Mouse (Mus musculus): ENCODE data around the gene Adamts15. TPM values are rescaled to one million over a fixed set of nuclear protein-coding genes. Genes with fewer than 3 reads are reported as not detected.

Gene Adamts15
- polyA plus RNA-seq, 1 experiment from 2014 or later, result 3.2 TPM

DNA sequence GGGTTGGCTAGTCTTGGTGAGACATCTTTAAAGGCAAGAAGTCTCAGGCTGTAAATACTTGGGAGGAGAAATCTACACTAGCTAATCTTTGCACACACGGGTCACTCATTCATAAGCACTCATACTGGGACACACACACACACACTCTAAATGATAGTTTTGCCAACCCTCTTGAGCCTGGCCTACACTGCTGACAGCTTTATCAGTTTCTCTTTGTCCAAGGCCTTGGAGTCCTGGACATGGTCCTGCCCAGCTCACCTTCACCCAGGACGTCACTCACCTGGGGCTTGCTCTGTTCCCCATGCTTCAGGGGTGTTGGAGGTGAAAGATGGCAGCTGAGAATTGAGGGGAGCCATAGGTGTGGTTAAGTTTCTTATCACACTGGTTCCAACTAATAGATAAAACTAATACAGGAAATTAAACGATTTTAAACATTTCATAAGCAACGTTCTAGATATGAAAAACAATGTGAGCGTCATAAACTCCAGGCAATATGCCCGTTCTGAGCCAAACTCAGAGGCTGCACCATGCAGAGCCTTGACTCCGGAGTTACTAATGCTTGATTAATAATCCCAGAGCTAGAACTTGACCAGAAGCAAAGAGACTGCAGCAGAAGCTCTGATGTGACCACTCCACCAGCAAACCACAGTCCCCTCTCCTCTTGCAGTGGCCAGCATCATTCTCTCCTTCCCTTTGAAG is 42.9 kb downstream of the Adamts15 start:
- H3K4me2 ChIP-seq, result no peak overlapping the region
- H3K36me3 ChIP-seq (ENCODE audit: control insufficient read depth, insufficient read depth, low read length), result no peaks in the 10 kb centered on the region
- 90% methylated on average over 7 of the region's 7 CpGs for WGBS
- H3K9ac ChIP-seq (ENCODE audit: low read length), result no peak overlapping the region
- H3K4me1 ChIP-seq (ENCODE audit: control insufficient read depth, insufficient read depth, low read length), result no peaks in the 10 kb centered on the region
- DNase-seq (ENCODE audit: low spot score, missing footprints) (no peak), ATAC-seq (ENCODE audit: low FRiP score) (no peak)
- no peaks in the 10 kb centered on the region for H3K9me3 ChIP-seq (ENCODE audit: control insufficient read depth, low read length)
- no peak overlapping the region for H3K4me3 ChIP-seq (ENCODE audit: low read depth, low read length)
- no peaks in the 10 kb centered on the region for H3K27me3 ChIP-seq (ENCODE audit: control insufficient read depth, insufficient read depth, low read length)
- no peak overlapping the region for H3K27ac ChIP-seq (ENCODE audit: low read depth, low read length)

DNA sequence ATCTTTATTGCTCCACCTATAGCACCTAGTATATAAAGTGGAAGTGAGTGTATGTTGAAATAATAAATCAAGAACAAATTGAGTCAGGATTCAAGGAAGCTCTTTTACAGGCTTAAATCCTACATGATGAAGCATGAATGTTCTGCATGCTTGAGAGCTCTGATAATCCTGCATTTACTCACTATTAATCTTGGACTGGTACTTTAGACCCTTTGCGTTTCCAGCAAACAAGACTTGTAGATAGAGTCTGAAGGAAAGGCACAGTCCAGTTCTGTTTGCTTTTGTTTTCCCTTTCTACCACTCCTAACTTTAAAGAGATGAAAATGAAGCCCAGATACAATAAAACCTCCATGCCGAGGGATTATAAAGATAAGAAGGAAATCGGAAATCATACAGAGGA is 45.7 kb downstream of the Adamts15 start:
- no peak for DNase-seq (ENCODE audit: low spot score, missing footprints)
- no peaks in the 10 kb centered on the region for H3K36me3 ChIP-seq (ENCODE audit: control insufficient read depth, insufficient read depth, low read length)
- no peak overlapping the region for H3K9ac ChIP-seq (ENCODE audit: low read length)
- no peaks in the 10 kb centered on the region for H3K9me3 ChIP-seq (ENCODE audit: control insufficient read depth, low read length)
- H3K27ac ChIP-seq (ENCODE audit: low read depth, low read length), result no peak overlapping the region
- no peaks in the 10 kb centered on the region for H3K27me3 ChIP-seq (ENCODE audit: control insufficient read depth, insufficient read depth, low read length)
- H3K4me3 ChIP-seq (ENCODE audit: low read depth, low read length), result no peak overlapping the region
- H3K4me2 ChIP-seq, result no peak overlapping the region
- 81% methylated on average over 3 of the region's 3 CpGs for WGBS
- ATAC-seq (ENCODE audit: low FRiP score), result no peak
- no peaks in the 10 kb centered on the region for H3K4me1 ChIP-seq (ENCODE audit: control insufficient read depth, insufficient read depth, low read length)

GRCm38 (mm10) chr9:30855837-30856236 is 66.4 kb downstream of the Adamts15 start:
- 84% methylated on average over 2 of the region's 2 CpGs for WGBS
- no peak for ATAC-seq (ENCODE audit: low FRiP score)

DNA sequence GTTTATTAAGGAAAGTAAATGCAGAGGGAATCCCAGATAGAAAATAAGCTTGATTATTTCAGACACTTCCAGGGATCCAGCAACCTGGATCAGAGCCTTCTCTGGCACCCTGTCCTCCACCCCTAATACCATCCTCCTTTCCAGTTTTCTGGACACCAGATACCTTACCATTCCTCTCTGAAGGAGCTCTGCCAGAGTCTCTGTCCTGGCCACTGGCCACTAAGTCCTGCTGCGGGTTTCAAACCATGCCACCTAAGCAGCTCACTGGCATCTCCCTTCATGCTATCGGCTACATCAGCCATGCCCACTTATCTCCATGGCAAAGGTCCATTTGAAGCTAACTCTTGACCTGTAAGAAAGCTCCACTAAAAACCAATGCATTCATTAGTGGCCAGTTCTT is 70.4 kb downstream of the Adamts15 start:
- 93% methylated on average over 2 of the region's 2 CpGs for WGBS
- no peak overlapping the region for H3K4me2 ChIP-seq
- H3K27me3 ChIP-seq (ENCODE audit: control insufficient read depth, insufficient read depth, low read length), result no peaks in the 10 kb centered on the region
- H3K36me3 ChIP-seq (ENCODE audit: control insufficient read depth, insufficient read depth, low read length), result no peaks in the 10 kb centered on the region
- H3K9me3 ChIP-seq (ENCODE audit: control insufficient read depth, low read length), result no peaks in the 10 kb centered on the region
- no peak overlapping the region for H3K4me3 ChIP-seq (ENCODE audit: low read depth, low read length)
- H3K4me1 ChIP-seq (ENCODE audit: control insufficient read depth, insufficient read depth, low read length), result no peaks in the 10 kb centered on the region
- no peak for DNase-seq (ENCODE audit: low spot score, missing footprints)
- H3K9ac ChIP-seq (ENCODE audit: low read length), result no peak overlapping the region
- no peak overlapping the region for H3K27ac ChIP-seq (ENCODE audit: low read depth, low read length)
- no peak for ATAC-seq (ENCODE audit: low FRiP score)

More at GRCm38 (mm10) chr9:30855837-30856236, 66.4 kb downstream of the Adamts15 start:
- H3K4me3 ChIP-seq (ENCODE audit: low read depth, low read length), result no peak overlapping the region
- no peak overlapping the region for H3K27ac ChIP-seq (ENCODE audit: low read depth, low read length)
- H3K9ac ChIP-seq (ENCODE audit: low read length), result no peak overlapping the region
- H3K4me2 ChIP-seq, result no peak overlapping the region
- H3K36me3 ChIP-seq (ENCODE audit: control insufficient read depth, insufficient read depth, low read length), result no peaks in the 10 kb centered on the region
- H3K4me1 ChIP-seq (ENCODE audit: control insufficient read depth, insufficient read depth, low read length), result no peaks in the 10 kb centered on the region
- H3K27me3 ChIP-seq (ENCODE audit: control insufficient read depth, insufficient read depth, low read length), result no peaks in the 10 kb centered on the region
- no peak for DNase-seq (ENCODE audit: low spot score, missing footprints)
- no peaks in the 10 kb centered on the region for H3K9me3 ChIP-seq (ENCODE audit: control insufficient read depth, low read length)

DNA sequence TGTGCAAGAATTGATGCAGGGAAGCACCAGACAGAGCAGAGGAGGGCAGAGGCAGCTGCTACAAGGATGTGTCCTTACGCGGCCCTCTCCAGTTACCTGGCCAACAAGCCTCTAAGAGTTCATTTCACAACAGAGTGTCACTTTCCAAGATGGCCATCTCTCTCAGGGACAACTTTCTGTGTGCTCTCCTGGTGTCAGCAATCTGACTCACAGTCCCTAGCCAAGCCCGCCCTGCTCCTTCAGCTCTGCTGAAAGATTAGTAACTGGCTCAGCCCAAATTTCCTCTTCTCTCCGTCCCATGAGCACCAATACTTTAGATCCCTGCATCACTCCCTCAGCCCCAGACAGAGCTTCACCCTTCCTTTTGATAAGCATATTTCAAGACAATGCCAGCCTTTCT is 72.3 kb downstream of the Adamts15 start:
- WGBS, result 93% methylated on average over 4 of the region's 4 CpGs
- no peaks in the 10 kb centered on the region for H3K36me3 ChIP-seq (ENCODE audit: control insufficient read depth, insufficient read depth, low read length)
- no peaks in the 10 kb centered on the region for H3K9me3 ChIP-seq (ENCODE audit: control insufficient read depth, low read length)
- no peaks in the 10 kb centered on the region for H3K4me1 ChIP-seq (ENCODE audit: control insufficient read depth, insufficient read depth, low read length)
- H3K9ac ChIP-seq (ENCODE audit: low read length), result no peak overlapping the region
- H3K27me3 ChIP-seq (ENCODE audit: control insufficient read depth, insufficient read depth, low read length), result no peaks in the 10 kb centered on the region
- no peak overlapping the region for H3K4me3 ChIP-seq (ENCODE audit: low read depth, low read length)
- DNase-seq (ENCODE audit: low spot score, missing footprints) (no peak), ATAC-seq (ENCODE audit: low FRiP score) (no peak)
- no peak overlapping the region for H3K4me2 ChIP-seq
- no peak overlapping the region for H3K27ac ChIP-seq (ENCODE audit: low read depth, low read length)

DNA sequence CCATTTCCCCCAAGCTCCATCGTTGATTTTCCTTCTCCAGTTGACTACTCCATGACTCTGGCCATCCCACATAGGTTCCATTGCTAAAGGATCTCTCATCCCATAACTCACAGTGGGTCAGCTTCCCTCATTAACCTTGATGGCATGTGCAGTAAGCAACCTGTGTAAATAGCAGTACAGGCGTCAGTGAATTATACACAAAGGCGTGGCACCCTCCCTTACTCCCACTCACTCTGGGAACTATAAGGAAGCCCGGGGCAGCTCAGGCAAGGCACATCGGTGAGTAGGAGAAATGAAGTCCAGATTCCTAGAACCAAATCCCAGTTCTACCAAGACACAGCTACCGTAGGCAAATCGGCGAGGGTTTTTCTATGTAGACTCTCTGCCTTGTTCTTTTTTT is 72.8 kb downstream of the Adamts15 start:
- DNase-seq (ENCODE audit: low spot score, missing footprints) (no peak), ATAC-seq (ENCODE audit: low FRiP score) (no peak)
- Histone ChIP-seq H3K27ac (ENCODE audit: low read depth, low read length) (no peak overlapping the region), H3K27me3 (ENCODE audit: control insufficient read depth, insufficient read depth, low read length) (no peaks in the 10 kb centered on the region), H3K4me2 (no peak overlapping the region), H3K4me1 (ENCODE audit: control insufficient read depth, insufficient read depth, low read length) (no peaks in the 10 kb centered on the region), H3K9ac (ENCODE audit: low read length) (no peak overlapping the region), H3K36me3 (ENCODE audit: control insufficient read depth, insufficient read depth, low read length) (no peaks in the 10 kb centered on the region), H3K9me3 (ENCODE audit: control insufficient read depth, low read length) (no peaks in the 10 kb centered on the region), H3K4me3 (ENCODE audit: low read depth, low read length) (no peak overlapping the region)
- WGBS, result 91% methylated on average over 8 of the region's 8 CpGs

Other genes with a start within 250 kb of the Adamts15 start
- 0.33 and 0.57 TPM in 2 replicates for gene Adamts8, start 20.1 kb upstream of the Adamts15 start, polyA plus RNA-seq (2014; fragmentation: Nextera tagmentation; extraction: Ambion mirVana)
- 4.5 and 5.7 TPM in 2 replicates for gene Zbtb44, start 108.2 kb upstream of the Adamts15 start, polyA plus RNA-seq (2014; fragmentation: Nextera tagmentation; extraction: Ambion mirVana)
- gene St14, start 209.4 kb upstream of the Adamts15 start, polyA plus RNA-seq (2014; fragmentation: Nextera tagmentation; extraction: Ambion mirVana), result 0.54 and 0.60 TPM in 2 replicates